Mouse (Mus musculus) heart, embryonic 11.5 days (tissue): ENCODE measurements around the gene Pex14. TPM values are rescaled to one million over a fixed set of nuclear protein-coding genes. Genes with fewer than 3 reads are reported as not detected.

Source experiments
- ATAC-seq: fragments of 200-750 bp; cut with Nextera tagmentation; replicated peaks from 2 replicates; pipeline ENCODE4 v1.8.0; 2017; ENCODE audit warnings: moderate library complexity; ENCODE audit not compliant: insufficient number of reproducible peaks, low FRiP score, low TSS enrichment
- H3K27ac ChIP-seq: fragments of 300-500 bp; sonication (generic); 2 replicates; pipeline ENCODE4 v1.5.1; 2014; ENCODE audit warnings: mild to moderate bottlenecking, low read depth, low read length
- H3K27me3 ChIP-seq: fragments of 300-500 bp; sonication (generic); 2 replicates; pipeline ENCODE4 v1.6.1; 2014; ENCODE audit warnings: mild to moderate bottlenecking, low read length, mixed read lengths; ENCODE audit not compliant: control insufficient read depth, insufficient read depth
- H3K36me3 ChIP-seq: fragments of 300-500 bp; sonication (generic); 2 replicates; pipeline ENCODE4 v1.6.1; 2014; ENCODE audit warnings: mild to moderate bottlenecking, low read length, moderate library complexity, mixed read lengths; ENCODE audit not compliant: control insufficient read depth, insufficient read depth
- H3K4me1 ChIP-seq: fragments of 300-500 bp; sonication (generic); 2 replicates; pipeline ENCODE4 v1.6.1; 2014; ENCODE audit warnings: low read length; ENCODE audit not compliant: control insufficient read depth, insufficient read depth
- H3K4me2 ChIP-seq: fragments of 300-500 bp; sonication (generic); 2 replicates; pipeline ENCODE4 v1.6.1; 2014; ENCODE audit warnings: mild to moderate bottlenecking, moderate library complexity
- H3K4me3 ChIP-seq: fragments of 300-500 bp; sonication (generic); 2 replicates; pipeline ENCODE4 v1.5.1; 2014; ENCODE audit warnings: low read depth, low read length
- H3K9ac ChIP-seq: fragments of 300-500 bp; sonication (generic); 2 replicates; pipeline ENCODE4 v1.6.1; 2014; ENCODE audit warnings: mild to moderate bottlenecking, low read depth, low read length, moderate library complexity
- H3K9me3 ChIP-seq: fragments of 300-500 bp; sonication (generic); replicated peaks from 2 replicates; pipeline ENCODE4 v1.6.1; 2016; ENCODE audit warnings: low read length; ENCODE audit not compliant: control insufficient read depth
- WGBS: fragments of 180-500 bp; shearing (Covaris S2); extraction: QIAGEN DNeasy Blood & Tissue Kit; methylation state at CpG from one replicate; pipeline ENCODE4 v1.1.7; 2014; ENCODE audit not compliant: insufficient replicate concordance; 5-methylcytosine and 5-hydroxymethylcytosine counted together
- polyA plus RNA-seq: library from polyadenylated mRNA; unstranded; fragments of >200 nt; fragmentation: Nextera tagmentation; extraction: Ambion mirVana; gene quantifications from 2 replicates; pipeline ENCODE4 v1.2.1, GENCODE M21; 2014

Pex14 gene
- polyA plus RNA-seq, 1 experiment from 2014 or later = 33.5 TPM

GRCm38 (mm10) chr4:148969610-148970009 is 130.1 kb downstream of the Pex14 start:
- H3K4me1 ChIP-seq = peaks cover 51% of the 10 kb centered on the region
- no peaks in the 10 kb centered on the region for H3K27me3 ChIP-seq
- 67% methylated on average over 5 of the region's 5 CpGs for WGBS
- no peak for ATAC-seq
- H3K36me3 ChIP-seq = peaks cover 3% of the 10 kb centered on the region; the same call in 1 of the 2 replicates
- no peaks in the 10 kb centered on the region for H3K9me3 ChIP-seq
- no peak overlapping the region for H3K27ac ChIP-seq
- H3K4me2 ChIP-seq = no peak overlapping the region
- H3K9ac ChIP-seq = no peak overlapping the region
- H3K4me3 ChIP-seq = no peak overlapping the region

GRCm38 (mm10) chr4:148968859-148969258 is 130.8 kb downstream of the Pex14 start:
- Histone ChIP-seq H3K36me3 (peaks cover 3% of the 10 kb centered on the region; the same call in 1 of the 2 replicates), H3K9me3 (no peaks in the 10 kb centered on the region), H3K27ac (0 out of 2 replicates have a peak overlapping the region, but pooled peaks have one; percentile 22), H3K4me2 (no peak overlapping the region), H3K9ac (0 out of 2 replicates have a peak overlapping the region, but pooled peaks have one; percentile 34), H3K4me1 (peaks cover 48% of the 10 kb centered on the region), H3K27me3 (no peaks in the 10 kb centered on the region), H3K4me3 (no peak overlapping the region)
- ATAC-seq = no peak
- WGBS = 76% methylated on average over 5 of the region's 5 CpGs

- no peak overlapping the region for H3K27ac ChIP-seq
- H3K9me3 ChIP-seq = no peaks in the 10 kb centered on the region
- no peaks in the 10 kb centered on the region for H3K27me3 ChIP-seq
- WGBS = 71% methylated on average over 5 of the region's 5 CpGs
- peaks cover 3% of the 10 kb centered on the region; the same call in 1 of the 2 replicates for H3K36me3 ChIP-seq
- no peak overlapping the region for H3K9ac ChIP-seq
- peaks cover 44% of the 10 kb centered on the region for H3K4me1 ChIP-seq
- no peak overlapping the region for H3K4me3 ChIP-seq
- no peak overlapping the region for H3K4me2 ChIP-seq
- no peak for ATAC-seq
Observed at GRCm38 (mm10) chr4:148966132-148966531, 133.5 kb downstream of the Pex14 start.

GRCm38 (mm10) chr4:148964541-148965310 is 134.9 kb downstream of the Pex14 start:
- Histone ChIP-seq H3K4me3 (no peak overlapping the region), H3K4me1 (peaks cover 44% of the 10 kb centered on the region), H3K27me3 (no peaks in the 10 kb centered on the region), H3K27ac (no peak overlapping the region), H3K36me3 (peaks cover 3% of the 10 kb centered on the region; the same call in 1 of the 2 replicates), H3K9ac (no peak overlapping the region), H3K4me2 (no peak overlapping the region), H3K9me3 (no peaks in the 10 kb centered on the region)
- no peak for ATAC-seq
- WGBS = 82% methylated on average over 10 of the region's 10 CpGs

- ATAC-seq = no peak
- H3K4me3 ChIP-seq = no peak overlapping the region
- H3K27ac ChIP-seq = no peak overlapping the region
- H3K9me3 ChIP-seq = no peaks in the 10 kb centered on the region
- H3K9ac ChIP-seq = no peak overlapping the region
- H3K4me2 ChIP-seq = no peak overlapping the region
- 86% methylated on average over 1 of the region's 1 CpGs for WGBS
- H3K27me3 ChIP-seq = no peaks in the 10 kb centered on the region
- H3K36me3 ChIP-seq = peaks cover 3% of the 10 kb centered on the region; the same call in 1 of the 2 replicates
- peaks cover 31% of the 10 kb centered on the region for H3K4me1 ChIP-seq
Observed at GRCm38 (mm10) chr4:148962096-148962495, 137.6 kb downstream of the Pex14 start.

- Histone ChIP-seq H3K9ac (peak overlapping the region; percentile 57), H3K9me3 (no peaks in the 10 kb centered on the region), H3K36me3 (0 out of 2 replicates have a peak, but pooled peaks cover 3% of the 10 kb centered on the region), H3K4me1 (peaks cover 25% of the 10 kb centered on the region), H3K4me2 (peak overlapping the region; percentile 49), H3K4me3 (peak overlapping the region; percentile 21; the same call in 1 of the 2 replicates), H3K27me3 (no peaks in the 10 kb centered on the region), H3K27ac (peak overlapping the region; percentile 97)
- ATAC-seq = no peak
- WGBS = 93% methylated on average over 19 of the region's 19 CpGs
Observed at GRCm38 (mm10) chr4:148961081-148961480, 138.6 kb downstream of the Pex14 start.

GRCm38 (mm10) chr4:148960011-148960410 is 139.7 kb downstream of the Pex14 start:
- WGBS = 43% methylated on average over 12 of the region's 12 CpGs
- no peak overlapping the region for H3K4me3 ChIP-seq
- peaks cover 25% of the 10 kb centered on the region for H3K4me1 ChIP-seq
- no peaks in the 10 kb centered on the region for H3K27me3 ChIP-seq
- peak; percentile 68 for ATAC-seq
- peak overlapping the region; percentile 57; the same call in 1 of the 2 replicates for H3K9ac ChIP-seq
- H3K4me2 ChIP-seq = peak overlapping the region; percentile 49
- H3K36me3 ChIP-seq = no peaks in the 10 kb centered on the region
- peak overlapping the region; percentile 97 for H3K27ac ChIP-seq
- H3K9me3 ChIP-seq = no peaks in the 10 kb centered on the region

GRCm38 (mm10) chr4:148955131-148955813 is 144.4 kb downstream of the Pex14 start:
- H3K4me1 ChIP-seq = peaks cover 37% of the 10 kb centered on the region
- no peak overlapping the region for H3K4me3 ChIP-seq
- ATAC-seq = no peak
- H3K9me3 ChIP-seq = no peaks in the 10 kb centered on the region
- no peak overlapping the region for H3K4me2 ChIP-seq
- H3K27me3 ChIP-seq = peaks cover 19% of the 10 kb centered on the region
- H3K27ac ChIP-seq = no peak overlapping the region
- no peak overlapping the region for H3K9ac ChIP-seq
- 78% methylated on average over 14 of the region's 14 CpGs for WGBS
- no peaks in the 10 kb centered on the region for H3K36me3 ChIP-seq
